Mouse (Mus musculus) spleen, adult 18-20 months (tissue): ENCODE measurements around the gene Plcl2.
"Not testable (repeated sequence)": the region's sequence is repeated elsewhere in the genome, so short reads cannot be mapped to it uniquely, and the experiment has no call there.

Source experiments
- DNase-seq, 2 experiments: peaks; one replicate each; pipeline ENCODE4 v3.0.0; 2022; ENCODE audit warnings: mixed read lengths in 2 of 2

The Plcl2 gene

DNA sequence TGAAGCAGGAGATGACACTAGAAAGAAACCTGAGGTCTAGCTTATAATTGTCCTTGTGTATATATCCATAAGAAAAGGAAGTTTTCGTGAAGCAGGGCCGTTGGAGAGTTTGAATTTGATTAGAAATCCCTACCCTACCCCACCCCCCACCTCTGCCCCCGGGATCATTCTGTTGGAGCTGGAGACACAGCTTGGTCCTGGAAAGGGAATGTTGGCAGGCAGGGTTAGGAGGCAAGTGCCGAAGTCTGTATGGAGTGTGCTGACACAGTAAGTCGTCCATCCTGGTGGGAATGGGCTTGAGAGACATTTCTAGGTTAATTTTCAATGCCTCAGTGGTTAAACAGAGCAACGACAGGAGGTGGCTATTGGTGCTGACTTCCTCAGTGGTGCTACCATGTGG lies 8.4 kb upstream of the Plcl2 start:
- DNase-seq = no peak

- DNase-seq = no peak
Measured at GRCm38 (mm10) chr17:50503075-50503474, 6.1 kb upstream of the Plcl2 start.

DNA sequence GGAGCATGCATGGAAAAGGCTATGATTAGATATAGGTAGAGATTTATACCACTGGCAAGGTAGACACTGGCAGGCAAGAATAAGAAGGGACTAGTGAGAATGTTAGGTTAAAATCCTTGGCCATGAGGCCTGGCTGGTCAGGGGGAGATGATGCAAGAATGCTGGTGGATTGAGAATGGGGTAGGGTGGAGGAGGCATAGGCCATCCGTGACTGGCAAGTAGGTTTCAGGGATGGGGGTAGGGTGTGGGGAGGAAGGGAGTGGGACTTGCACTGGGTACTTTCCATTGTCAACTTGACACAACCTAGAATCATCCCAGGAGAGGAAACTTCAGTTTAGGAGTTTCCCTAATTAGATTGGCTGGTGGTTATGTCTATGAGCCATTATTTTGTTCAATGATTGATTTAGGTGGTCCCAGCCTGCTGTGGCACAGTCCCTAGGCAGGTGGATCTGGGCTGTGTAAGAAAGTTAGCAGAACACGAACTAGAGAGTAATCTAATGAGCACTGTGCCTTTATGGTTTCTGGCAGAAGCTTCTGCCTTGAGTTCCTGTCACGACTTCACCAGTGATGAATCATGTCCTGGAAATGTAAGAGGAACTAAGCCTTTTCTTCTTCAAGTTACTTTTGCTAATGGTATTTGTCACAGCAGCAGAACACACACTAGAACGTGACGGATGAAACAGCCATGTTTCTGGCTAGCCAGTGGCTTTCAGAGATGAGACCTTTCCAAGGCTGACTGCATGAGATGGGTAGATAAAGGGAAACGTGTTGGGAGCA lies 4.9 kb upstream of the Plcl2 start:
- no peak for DNase-seq

- no peak for DNase-seq
Measured at GRCm38 (mm10) chr17:50505910-50506634, 3.1 kb upstream of the Plcl2 start.

- no peak for DNase-seq
Measured at GRCm38 (mm10) chr17:50506861-50507321, 2.3 kb upstream of the Plcl2 start.

- DNase-seq = no peak
Measured at GRCm38 (mm10) chr17:50508055-50508774, 988 bp upstream of the Plcl2 start.

DNA sequence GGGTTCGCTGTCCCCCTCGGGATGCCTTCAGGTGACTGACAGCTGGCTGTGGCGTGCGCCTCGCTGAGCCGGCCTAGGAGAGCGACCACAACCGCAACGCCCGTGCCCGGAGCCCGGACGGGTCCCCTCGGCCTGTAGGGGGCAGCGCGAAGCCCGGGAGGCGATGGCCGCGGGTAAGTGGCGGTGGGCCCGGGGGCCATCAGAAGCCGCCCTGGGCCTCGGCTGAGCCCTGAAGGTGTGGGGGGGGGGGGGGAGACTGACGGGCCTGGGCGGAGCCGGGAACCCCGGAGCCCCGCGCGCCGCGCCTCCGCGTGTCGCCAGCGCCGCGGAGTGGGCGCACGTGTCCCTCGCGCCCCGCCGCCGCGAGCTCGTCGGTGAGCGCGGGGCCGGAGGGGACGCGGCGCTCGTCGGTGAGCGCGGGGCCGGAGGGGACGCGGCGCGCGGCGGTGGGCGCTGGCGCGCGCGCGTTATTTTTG lies 390 bp upstream of the Plcl2 start:
- peak; percentile 73 to 82 for DNase-seq

DNA sequence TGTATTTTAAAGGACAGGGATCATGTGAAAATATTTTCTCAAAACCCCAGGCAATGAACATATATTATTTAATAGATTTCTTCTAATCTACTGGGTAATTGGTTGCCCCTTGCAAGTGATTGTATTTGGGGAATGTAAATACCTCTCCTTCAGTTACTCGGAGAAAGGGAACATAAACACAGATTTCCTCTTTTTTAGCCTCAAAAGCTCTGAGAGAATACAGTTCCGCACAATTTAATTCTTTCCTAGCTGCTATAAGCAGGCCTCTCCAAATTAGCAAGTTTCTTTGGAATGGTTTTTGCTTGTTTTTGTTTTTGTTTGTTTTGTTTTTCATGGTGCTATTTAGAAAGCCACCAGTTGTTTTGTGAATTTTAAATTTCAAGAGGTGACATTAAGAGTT lies 1.1 kb downstream of the Plcl2 start:
- DNase-seq = no peak

DNA sequence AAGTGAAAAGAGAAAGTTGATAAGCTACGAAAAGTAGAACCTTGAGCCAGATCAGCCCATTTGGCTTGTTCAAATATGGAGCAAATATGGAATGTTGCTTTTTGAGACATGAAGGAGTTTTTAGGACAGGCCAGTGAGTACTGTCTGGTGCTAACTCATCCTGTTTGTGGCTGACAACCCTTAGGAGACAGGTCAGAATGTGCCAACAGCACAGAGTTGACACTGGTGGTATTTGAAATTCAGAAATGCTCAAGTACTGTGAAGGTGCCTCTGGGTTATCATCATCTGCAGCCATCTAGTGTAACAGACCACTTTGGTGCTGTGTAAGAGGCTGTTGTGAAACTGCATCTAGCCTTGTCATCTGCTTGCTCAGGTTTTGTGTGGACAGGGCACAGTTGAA lies 1.5 kb downstream of the Plcl2 start:
- no peak for DNase-seq

DNA sequence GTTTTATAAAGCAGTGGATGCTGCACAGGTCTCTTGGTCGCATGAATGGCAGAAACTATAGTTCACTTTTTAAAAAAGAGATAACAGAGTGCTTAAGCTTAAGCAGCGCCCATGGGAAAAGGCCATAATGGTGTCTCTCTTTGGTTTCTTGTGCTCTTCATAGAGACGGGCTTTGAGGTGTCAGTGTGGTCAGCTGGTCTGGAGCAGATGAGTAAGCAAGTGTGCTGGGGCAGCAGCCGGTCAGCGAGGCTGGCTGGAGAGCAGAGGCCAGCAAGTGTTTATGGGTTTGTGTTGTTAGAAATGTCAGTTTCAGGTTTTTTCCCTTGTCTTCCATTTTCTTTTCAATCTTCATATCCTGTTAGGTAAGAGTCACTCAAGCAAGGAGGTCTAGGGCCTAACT lies 3.0 kb downstream of the Plcl2 start:
- DNase-seq = no peak

DNA sequence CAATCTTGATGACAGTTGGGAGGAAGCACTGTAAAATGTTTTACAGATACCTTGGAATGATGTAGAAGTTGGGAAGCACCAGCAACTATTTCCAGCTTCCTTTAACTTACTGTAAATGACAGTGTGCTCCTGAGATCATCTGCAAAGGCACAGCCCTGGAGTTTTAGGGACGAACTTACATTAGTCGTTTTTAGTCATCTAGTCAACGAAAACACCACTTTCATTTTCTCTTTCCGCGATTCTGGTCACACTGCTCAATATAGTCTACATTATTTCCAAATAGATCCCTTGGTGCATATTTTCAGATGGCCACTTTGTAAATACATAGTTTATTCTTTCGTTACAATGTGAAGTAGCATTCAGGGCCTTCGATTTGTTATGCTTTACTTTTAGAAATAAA lies 3.6 kb downstream of the Plcl2 start:
- no peak for DNase-seq

GRCm38 (mm10) chr17:50513376-50513775 lies 4.2 kb downstream of the Plcl2 start:
- DNase-seq = no peak

GRCm38 (mm10) chr17:50514012-50514411 lies 4.8 kb downstream of the Plcl2 start:
- DNase-seq = no peak

GRCm38 (mm10) chr17:50515926-50516325 lies 6.7 kb downstream of the Plcl2 start:
- DNase-seq = no peak

DNA sequence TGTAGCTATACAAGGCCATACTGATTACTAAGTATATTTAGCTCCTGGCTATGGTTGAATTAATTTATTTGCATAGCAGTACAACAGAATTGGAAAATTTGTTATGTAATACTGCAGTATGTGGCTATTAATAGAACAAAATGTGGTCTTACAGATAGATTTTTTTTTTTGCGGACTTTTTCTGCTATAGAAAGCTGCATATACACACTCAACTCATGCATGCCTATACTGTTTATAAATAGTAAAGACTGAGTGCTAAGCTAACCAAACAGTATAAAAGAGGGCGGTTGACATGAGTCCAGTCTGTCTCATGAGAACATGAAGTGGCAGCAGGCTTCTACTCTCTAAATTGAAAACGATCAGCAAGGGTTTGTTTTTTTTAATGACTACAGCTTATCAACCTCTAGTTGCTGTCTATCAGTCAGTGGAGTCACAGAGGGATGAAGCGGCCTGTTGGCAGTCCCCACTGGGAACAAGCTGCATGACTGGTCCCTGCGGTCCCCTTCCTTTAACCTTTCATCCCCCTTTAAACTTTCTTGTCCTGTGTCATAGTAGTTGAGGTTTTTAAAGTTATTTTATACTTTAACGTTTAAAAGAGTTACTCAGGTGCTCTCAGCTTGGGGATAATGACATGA lies 8.7 kb downstream of the Plcl2 start:
- DNase-seq = no peak

- no peak for DNase-seq
Measured at GRCm38 (mm10) chr17:50519588-50519987, 10.4 kb downstream of the Plcl2 start.

DNA sequence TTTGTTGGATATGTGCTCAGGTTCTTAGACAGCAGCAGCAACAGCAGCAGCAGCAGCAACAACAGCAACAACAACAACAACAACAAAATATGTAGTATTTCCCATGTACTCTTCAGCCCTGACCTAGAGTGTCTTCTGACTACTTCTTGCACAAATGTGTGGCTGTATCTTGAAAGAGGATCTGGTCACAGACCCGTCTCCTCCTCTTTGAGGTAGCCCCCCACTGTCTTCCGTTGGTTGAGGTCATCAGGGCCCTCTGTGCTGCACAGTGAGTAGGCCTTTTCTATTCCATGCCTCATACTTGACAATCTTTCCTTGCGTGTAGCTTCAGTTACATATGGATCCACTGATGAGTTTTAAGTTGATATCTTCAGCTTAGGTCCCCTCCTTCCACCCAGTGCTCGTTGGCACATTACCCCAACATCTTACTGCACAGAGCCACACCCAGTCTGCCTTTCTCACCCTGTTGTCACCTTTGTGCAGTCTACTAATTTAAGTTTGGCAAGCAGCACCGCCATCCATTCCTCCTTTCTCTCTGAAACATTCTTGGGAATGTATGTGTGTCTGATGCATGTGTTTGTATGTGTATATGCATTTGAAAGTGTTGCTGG lies 13.4 kb downstream of the Plcl2 start:
- no peak for DNase-seq

DNA sequence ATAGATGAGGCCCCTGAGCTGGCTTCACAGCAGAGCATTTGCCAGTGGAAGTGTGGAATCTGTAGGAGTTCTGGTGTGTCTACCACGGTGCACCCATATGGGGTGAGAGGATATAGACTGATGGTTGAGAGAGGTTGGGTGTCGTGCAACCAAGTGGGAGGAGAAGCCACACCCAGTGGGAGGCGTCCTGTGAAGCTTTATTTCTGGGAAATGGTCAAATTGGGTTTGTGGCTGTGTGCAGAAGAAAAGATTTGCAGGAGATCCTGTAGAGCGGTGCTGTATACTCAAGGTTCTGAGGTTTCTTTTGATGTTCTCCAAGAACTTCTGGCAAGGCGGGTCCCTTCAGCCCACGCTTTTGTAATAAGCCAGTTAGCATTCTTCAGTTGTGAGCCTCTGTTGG lies 15.8 kb downstream of the Plcl2 start:
- peak in 1 of 2 experiments; percentile 30 for DNase-seq

GRCm38 (mm10) chr17:50525821-50526220 lies 16.6 kb downstream of the Plcl2 start:
- DNase-seq = no peak

DNA sequence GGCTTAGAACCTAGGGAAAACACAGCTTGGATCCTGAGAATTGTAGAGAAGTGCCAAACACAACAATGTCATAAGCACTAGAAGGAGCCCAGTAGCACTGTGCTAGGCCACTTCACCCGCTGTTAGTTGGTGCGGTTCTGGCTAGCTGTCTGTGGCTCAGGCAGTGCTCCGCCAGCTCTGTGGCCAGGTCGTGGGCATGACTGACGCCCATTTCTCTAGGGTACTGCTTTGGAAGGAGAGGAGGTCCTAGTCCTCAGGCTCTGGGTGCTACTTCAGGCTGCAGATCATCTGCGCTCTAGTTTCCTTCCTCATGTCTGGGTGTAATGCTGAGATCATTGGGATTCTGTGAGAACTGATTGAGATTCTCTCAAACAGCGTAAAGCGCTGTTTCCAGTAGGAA lies 20.9 kb downstream of the Plcl2 start:
- DNase-seq = no peak

- not testable (repeated sequence) for DNase-seq
Measured at GRCm38 (mm10) chr17:50534889-50535288, 25.7 kb downstream of the Plcl2 start.

DNA sequence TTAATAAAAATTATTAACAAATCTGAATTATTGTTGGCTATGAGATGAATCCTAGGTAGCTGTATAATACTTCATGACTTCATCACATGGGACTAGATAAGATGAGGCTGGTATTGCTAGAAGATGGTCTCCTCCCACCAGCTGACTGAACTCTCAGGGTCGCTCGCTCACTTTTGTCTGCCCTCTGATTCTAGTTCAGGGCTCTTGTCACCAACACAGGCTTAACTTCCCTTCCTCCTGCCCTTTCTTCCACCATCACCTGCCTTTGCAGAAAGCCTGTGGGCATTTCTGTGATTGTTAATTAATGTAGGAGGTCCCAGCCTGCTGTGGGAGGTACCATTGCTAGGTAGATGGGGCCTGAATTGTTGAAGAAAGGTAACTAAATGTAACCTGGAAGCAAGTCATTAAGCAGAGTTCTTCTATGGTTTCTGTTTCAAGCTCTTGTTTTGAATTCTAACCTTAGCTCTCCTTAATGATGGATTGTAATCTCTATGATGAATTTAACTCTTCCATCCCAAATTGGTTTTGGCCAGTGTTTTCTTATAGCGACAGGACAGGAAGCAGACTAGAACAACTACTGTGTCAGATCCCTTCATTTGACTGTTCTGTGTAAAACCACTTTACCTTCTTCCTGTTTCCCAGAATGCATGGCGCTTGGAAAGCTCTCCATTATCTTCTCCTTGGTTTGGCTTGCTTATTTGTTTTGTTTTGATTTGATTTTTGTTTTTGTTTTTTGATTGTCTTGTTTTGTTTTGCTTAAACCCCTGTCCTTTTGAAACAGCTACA lies 27.4 kb downstream of the Plcl2 start:
- no peak for DNase-seq
